Mouse (Mus musculus) ES-E14 (cell line): ENCODE measurements at regions not wholly inside any gene's neighbourhood (a gene's known extent, or its start where the extent isn't known, plus 50 kb on each side); places are given as distances from the start of the nearest gene placed in this dataset.
"Not testable (repeated sequence)": the region's sequence is repeated elsewhere in the genome, so short reads cannot be mapped to it uniquely, and the experiment has no call there.

Experiments used
- DNase-seq: peaks from one replicate; pipeline ENCODE4 v3.0.0-alpha.2; 2013; ENCODE audit warnings: low read depth, low spot score
- H3K27ac ChIP-seq: 2 replicates; pipeline ENCODE4 v1.5.1; 2012; ENCODE audit warnings: low read depth, mild to moderate bottlenecking, low read length, moderate library complexity, mixed read lengths; ENCODE audit not compliant: poor library complexity, insufficient read depth, severe bottlenecking
- H3K36me3 ChIP-seq: 2 replicates; pipeline ENCODE4 v1.6.1; 2012; ENCODE audit warnings: mild to moderate bottlenecking, low read length, moderate library complexity, mixed read lengths; ENCODE audit not compliant: control insufficient read depth, poor library complexity, insufficient read depth, severe bottlenecking
- H3K4me1 ChIP-seq, 2 experiments: fragments of 150-350 bp in 1 of 2; sonication (generic) in 1 of 2; 2 replicates each; pipeline ENCODE4 v1.6.1; 2012; ENCODE audit warnings: low read length in 2 of 2, mild to moderate bottlenecking in 1 of 2, mixed read lengths in 1 of 2; ENCODE audit not compliant: control insufficient read depth in 2 of 2, insufficient read depth in 2 of 2, poor library complexity in 1 of 2
- H3K4me3 ChIP-seq, 2 experiments: fragments of 150-350 bp in 1 of 2; sonication (generic) in 1 of 2; 2 replicates each; pipeline ENCODE4 v1.5.1; 2012; ENCODE audit warnings: low read length in 2 of 2, low read depth in 1 of 2, mild to moderate bottlenecking in 1 of 2, mixed read lengths in 1 of 2; ENCODE audit not compliant: insufficient read depth in 1 of 2, poor library complexity in 1 of 2, severe bottlenecking in 1 of 2
- H3K9ac ChIP-seq: 2 replicates; pipeline ENCODE4 v1.6.1; 2012; ENCODE audit warnings: low read depth, mild to moderate bottlenecking, low read length, mixed read lengths; ENCODE audit not compliant: poor library complexity, insufficient read depth, severe bottlenecking
- H3K9me3 ChIP-seq: fragments of 150-350 bp; sonication (generic); 2 replicates; pipeline ENCODE4 v1.6.1; 2012; ENCODE audit warnings: low read depth, mild to moderate bottlenecking, low read length; ENCODE audit not compliant: control insufficient read depth, insufficient read depth
- CHD2 ChIP-seq: IDR thresholded peaks from 2 replicates; pipeline ENCODE4 v1.6.1; 2014; ENCODE audit warnings: mild to moderate bottlenecking, low read depth, low read length, inconsistent platforms
- HCFC1 ChIP-seq: IDR thresholded peaks from 2 replicates; pipeline ENCODE4 v1.6.1; 2012; ENCODE audit warnings: low read length, inconsistent platforms, borderline replicate concordance; ENCODE audit not compliant: insufficient read depth
- MAFK ChIP-seq: IDR thresholded peaks from 2 replicates; pipeline ENCODE4 v1.6.1; 2014; ENCODE audit warnings: mild to moderate bottlenecking, low read depth, low read length, inconsistent platforms; ENCODE audit not compliant: insufficient read depth
- ZC3H11A ChIP-seq: IDR thresholded peaks from 2 replicates; pipeline ENCODE4 v1.6.1; 2012; ENCODE audit warnings: low read depth, mild to moderate bottlenecking, inconsistent platforms, low read length, borderline replicate concordance
- ZNF384 ChIP-seq: IDR thresholded peaks from 2 replicates; pipeline ENCODE4 v1.6.1; 2012; ENCODE audit warnings: low read depth, low read length, inconsistent platforms
- in situ Hi-C, 2 experiments: fragments of 600-800 bp; cut with MboI; formaldehyde crosslinking; loops; one replicate each; pipeline ENCODE4 v1.15.1; 2025; ENCODE audit warnings: low sequenced_read_pairs in 2 of 2, inconsistent platforms in 1 of 2; ENCODE audit not compliant: unreplicated experiment in 2 of 2

DNA sequence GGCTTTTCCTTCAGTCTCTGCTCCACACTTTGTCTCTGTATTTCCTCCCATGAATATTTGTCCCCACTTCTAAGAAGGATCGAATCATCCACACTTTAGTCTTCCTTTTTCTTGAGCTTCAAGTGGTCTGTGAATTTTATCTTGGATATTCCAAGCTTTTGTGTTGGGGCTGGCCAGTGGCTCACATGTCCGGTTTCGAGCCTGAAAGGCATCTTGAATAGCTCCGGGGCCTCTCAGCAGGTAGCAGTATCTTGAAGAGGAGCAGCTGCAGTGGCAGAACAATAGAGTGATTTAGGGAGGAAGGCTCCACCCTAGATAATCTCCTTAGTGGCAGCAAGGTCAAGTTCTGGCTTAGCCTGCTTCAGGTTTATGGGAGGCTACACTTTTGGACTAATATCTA lies 113.0 kb upstream of the Mettl21e start:
- H3K9ac ChIP-seq, H3K36me3 ChIP-seq, H3K4me1 ChIP-seq, H3K4me3 ChIP-seq, H3K9me3 ChIP-seq, in situ Hi-C loops: not testable (repeated sequence)
- peak; percentile 56 for DNase-seq
- H3K27ac ChIP-seq: peak overlapping the region; percentile 74; the same call in 1 of the 2 replicates

DNA sequence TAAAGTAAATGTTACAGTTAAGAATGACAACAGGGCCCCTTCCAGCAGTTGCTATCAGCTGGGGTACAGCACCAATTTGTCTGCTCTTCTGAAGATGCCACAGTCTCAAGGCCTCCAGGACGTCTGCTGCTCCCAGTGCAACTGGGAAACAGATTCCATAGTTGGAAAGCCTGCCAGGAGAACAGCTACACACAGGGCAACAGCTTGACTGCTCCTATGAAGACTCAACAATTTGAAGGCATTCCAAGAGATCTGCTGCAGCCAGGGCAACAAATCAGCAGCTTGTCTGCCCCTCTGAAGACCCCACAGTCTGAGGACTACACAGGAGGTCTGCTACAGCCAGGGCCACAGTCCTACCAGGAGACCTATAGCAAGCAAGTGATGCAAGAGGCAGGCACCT lies 106.7 kb upstream of the Mettl21e start:
- peaks cover 1% of the 10 kb centered on the region; the same call in 1 of the 2 replicates for H3K9me3 ChIP-seq
- no peak for DNase-seq
- no peak overlapping the region for H3K4me3 ChIP-seq
- no peaks in the 10 kb centered on the region for H3K36me3 ChIP-seq
- in situ Hi-C loops: no loop called here
- H3K4me1 ChIP-seq: no peaks in the 10 kb centered on the region
- H3K9ac ChIP-seq: no peak overlapping the region
- H3K27ac ChIP-seq: no peak overlapping the region
- TF ChIP-seq HCFC1: no peak
- no peak for TF ChIP-seq ZNF384
- TF ChIP-seq ZC3H11A: no peak
- no peak for TF ChIP-seq MAFK
- TF ChIP-seq CHD2: no peak
